Mouse (Mus musculus) intestine, postnatal 0 days (tissue): ENCODE results near the gene 1700011L22Rik. TPM values are rescaled to one million over a fixed set of nuclear protein-coding genes. Genes with fewer than 3 reads are reported as not detected.
A peak's percentile ranks its signal among the peaks of the same experiment; 100 is the strongest.

Source experiments
- ATAC-seq: fragments of 200-750 bp; cut with Nextera tagmentation; 2 replicates; pipeline ENCODE4 v1.8.0; 2017; ENCODE audit warnings: mild to moderate bottlenecking, moderate TSS enrichment, moderate library complexity
- H3K27ac ChIP-seq: fragments of 300-500 bp; sonication (generic); 2 replicates; pipeline ENCODE4 v1.5.1; 2014; ENCODE audit warnings: mild to moderate bottlenecking, low read depth, low read length, moderate library complexity
- H3K27me3 ChIP-seq: fragments of 300-500 bp; sonication (generic); replicated peaks from 2 replicates; pipeline ENCODE4 v1.6.1; 2014; ENCODE audit warnings: low read length, mixed read lengths; ENCODE audit not compliant: control insufficient read depth, insufficient read depth
- H3K36me3 ChIP-seq: fragments of 300-500 bp; sonication (generic); 2 replicates; pipeline ENCODE4 v1.6.1; 2014; ENCODE audit warnings: mild to moderate bottlenecking, moderate library complexity; ENCODE audit not compliant: control insufficient read depth, insufficient read depth
- H3K4me1 ChIP-seq: fragments of 300-500 bp; sonication (generic); replicated peaks from 2 replicates; pipeline ENCODE4 v1.6.1; 2014; ENCODE audit warnings: antibody characterized with exemption, low read length, mixed read lengths; ENCODE audit not compliant: control insufficient read depth, insufficient read depth
- H3K4me2 ChIP-seq: fragments of 300-500 bp; sonication (generic); replicated peaks from 2 replicates; pipeline ENCODE4 v1.6.1; 2014; ENCODE audit warnings: low read depth, mild to moderate bottlenecking, moderate library complexity
- H3K4me3 ChIP-seq: fragments of 300-500 bp; sonication (generic); 2 replicates; pipeline ENCODE4 v1.5.1; 2014; ENCODE audit warnings: low read depth, low read length
- H3K9ac ChIP-seq: fragments of 300-500 bp; sonication (generic); 2 replicates; pipeline ENCODE4 v1.6.1; 2014; ENCODE audit warnings: mild to moderate bottlenecking, low read depth, low read length
- H3K9me3 ChIP-seq: fragments of 300-500 bp; sonication (generic); 2 replicates; pipeline ENCODE4 v1.6.1; 2016; ENCODE audit warnings: mixed run types; ENCODE audit not compliant: control insufficient read depth
- CTCF ChIP-seq: sonication (generic); IDR thresholded peaks from 2 replicates; pipeline ENCODE4 v1.5.1; 2016; ENCODE audit warnings: low read depth, mild to moderate bottlenecking, control low read depth, antibody characterized with exemption, moderate library complexity
- WGBS: fragments of 180-500 bp; shearing (Covaris S2); extraction: QIAGEN DNeasy Blood & Tissue Kit; methylation state at CpG from one replicate; pipeline ENCODE4 v1.1.7; 2014; 5-methylcytosine and 5-hydroxymethylcytosine counted together
- polyA plus RNA-seq: library from polyadenylated mRNA; unstranded; fragments of >200 nt; fragmentation: Nextera tagmentation; extraction: Ambion mirVana; gene quantifications from 2 replicates; pipeline ENCODE4 v1.2.1, GENCODE M21; 2015

1700011L22Rik gene
- polyA plus RNA-seq, 1 experiment from 2014 or later, result not detected

- H3K9me3 ChIP-seq, result no peaks in the 10 kb centered on the region
- H3K4me2 ChIP-seq, result no peak overlapping the region
- peaks cover 39% of the 10 kb centered on the region for H3K36me3 ChIP-seq
- H3K27ac ChIP-seq, result no peak overlapping the region
- H3K4me3 ChIP-seq, result no peak overlapping the region
- ATAC-seq, result no peak
- WGBS, result 62% methylated on average over 4 of the region's 4 CpGs
- TF ChIP-seq CTCF, result no peak
- H3K9ac ChIP-seq, result no peak overlapping the region
- H3K4me1 ChIP-seq, result no peaks in the 10 kb centered on the region
- H3K27me3 ChIP-seq, result no peaks in the 10 kb centered on the region
Measured at GRCm38 (mm10) chr8:79175991-79176390, 72.4 kb downstream of the 1700011L22Rik start.

- Histone ChIP-seq H3K36me3 (peaks cover 19% of the 10 kb centered on the region), H3K9me3 (no peaks in the 10 kb centered on the region), H3K4me2 (no peak overlapping the region), H3K27me3 (no peaks in the 10 kb centered on the region), H3K4me3 (no peak overlapping the region), H3K27ac (no peak overlapping the region), H3K4me1 (no peaks in the 10 kb centered on the region), H3K9ac (no peak overlapping the region)
- 62% methylated on average over 4 of the region's 4 CpGs for WGBS
- ATAC-seq, result no peak
- no peak for TF ChIP-seq CTCF
Measured at GRCm38 (mm10) chr8:79173606-79174005, 74.8 kb downstream of the 1700011L22Rik start.

- 60% methylated on average over 3 of the region's 3 CpGs for WGBS
- Histone ChIP-seq H3K36me3 (no peaks in the 10 kb centered on the region; the same call in 1 of the 2 replicates), H3K9ac (no peak overlapping the region), H3K27me3 (no peaks in the 10 kb centered on the region), H3K27ac (no peak overlapping the region), H3K4me3 (no peak overlapping the region), H3K9me3 (no peaks in the 10 kb centered on the region), H3K4me1 (peaks cover 5% of the 10 kb centered on the region), H3K4me2 (no peak overlapping the region)
- TF ChIP-seq CTCF, result no peak
- no peak for ATAC-seq
Measured at GRCm38 (mm10) chr8:79165276-79165675, 83.1 kb downstream of the 1700011L22Rik start.

GRCm38 (mm10) chr8:79164336-79164735 lies 84.0 kb downstream of the 1700011L22Rik start:
- 55% methylated on average over 1 of the region's 1 CpGs for WGBS
- peaks cover 5% of the 10 kb centered on the region for H3K4me1 ChIP-seq
- no peak for ATAC-seq

GRCm38 (mm10) chr8:79162533-79163308 lies 85.6 kb downstream of the 1700011L22Rik start:
- no peak for TF ChIP-seq CTCF
- Histone ChIP-seq H3K4me3 (no peak overlapping the region), H3K9me3 (no peaks in the 10 kb centered on the region), H3K4me1 (peaks cover 5% of the 10 kb centered on the region), H3K27me3 (no peaks in the 10 kb centered on the region), H3K27ac (peak overlapping the region; percentile 78), H3K9ac (no peak overlapping the region), H3K4me2 (no peak overlapping the region), H3K36me3 (no peaks in the 10 kb centered on the region; the same call in 1 of the 2 replicates)
- ATAC-seq, result peak; percentile 83
- 15% methylated on average over 10 of the region's 10 CpGs for WGBS

More at GRCm38 (mm10) chr8:79164336-79164735, 84.0 kb downstream of the 1700011L22Rik start:
- Histone ChIP-seq H3K9me3 (no peaks in the 10 kb centered on the region), H3K27ac (no peak overlapping the region), H3K4me3 (no peak overlapping the region), H3K4me2 (no peak overlapping the region), H3K9ac (no peak overlapping the region), H3K27me3 (no peaks in the 10 kb centered on the region), H3K36me3 (no peaks in the 10 kb centered on the region; the same call in 1 of the 2 replicates)
- no peak for TF ChIP-seq CTCF

- TF ChIP-seq CTCF, result no peak
- Histone ChIP-seq H3K27ac (no peak overlapping the region), H3K4me2 (no peak overlapping the region), H3K27me3 (no peaks in the 10 kb centered on the region), H3K9me3 (no peaks in the 10 kb centered on the region), H3K36me3 (no peaks in the 10 kb centered on the region; the same call in none of the 2 replicates), H3K4me1 (peaks cover 5% of the 10 kb centered on the region; the same call in 1 of the 2 replicates), H3K4me3 (no peak overlapping the region), H3K9ac (no peak overlapping the region)
- no peak for ATAC-seq
- 86% methylated on average over 4 of the region's 4 CpGs for WGBS
Measured at GRCm38 (mm10) chr8:79161172-79161778, 87.1 kb downstream of the 1700011L22Rik start.

Other genes starting within 250 kb of the 1700011L22Rik start
- 4.2 and 4.3 TPM in 2 replicates for gene Zfp827, start 220.1 kb downstream of the 1700011L22Rik start, polyA plus RNA-seq
- 7.2 and 8.2 TPM in 2 replicates for gene Mmaa, start 46.4 kb upstream of the 1700011L22Rik start, polyA plus RNA-seq
- gene Smad1, start 150.9 kb upstream of the 1700011L22Rik start, polyA plus RNA-seq, result 27.3 and 27.4 TPM in 2 replicates